Mouse (Mus musculus): ENCODE data around the gene Sobp. TPM values are rescaled to one million over a fixed set of nuclear protein-coding genes. Genes with fewer than 3 reads are reported as not detected.

Gene Sobp
- polyA plus RNA-seq, 1 experiment from 2014 or later, result 9.2 TPM

DNA sequence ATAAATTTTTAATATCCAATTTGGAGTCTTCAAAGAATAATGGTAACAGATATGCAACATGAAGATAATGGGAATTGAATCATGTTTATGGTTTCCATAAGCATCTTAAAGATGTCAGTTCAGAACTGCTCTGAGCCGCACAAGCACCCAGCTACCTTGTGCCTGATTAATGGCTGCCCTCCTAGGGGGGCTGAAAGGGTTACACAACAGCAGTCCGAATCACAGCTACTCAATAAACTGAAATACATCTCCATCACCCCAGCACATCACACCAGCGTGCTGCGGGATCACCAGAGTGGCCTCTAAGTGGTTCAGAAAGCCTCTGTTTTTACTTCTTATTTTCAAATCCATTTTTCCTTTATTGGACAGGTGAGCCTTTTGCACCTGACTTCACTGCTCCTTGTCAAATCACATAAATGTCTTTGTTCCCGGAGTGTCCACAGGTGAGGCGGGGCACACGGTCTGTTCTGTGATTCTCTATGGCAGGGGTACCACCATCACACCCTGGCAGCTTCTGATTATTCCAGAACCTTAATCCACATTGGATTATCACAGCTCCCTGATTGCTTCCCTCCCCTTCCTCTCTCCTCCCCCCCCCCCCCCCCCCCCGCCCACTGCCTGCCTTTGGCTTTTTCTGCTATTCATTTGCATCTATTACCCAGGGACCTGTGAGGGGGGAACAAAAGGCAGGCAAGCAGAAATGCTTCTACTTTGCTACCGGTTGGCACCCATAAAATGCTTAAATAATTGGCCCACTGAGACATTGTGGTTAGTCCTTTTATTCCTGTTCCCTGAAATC is 90.8 kb downstream of the Sobp start:
- Histone ChIP-seq H3K4me1 (peaks cover 28% of the 10 kb centered on the region), H3K9ac (replicated peaks) (peak overlapping the region; percentile 8; the same call in 1 of the 2 replicates), H3K27me3 (no peaks in the 10 kb centered on the region), H3K4me3 (no peak overlapping the region), H3K36me3 (no peaks in the 10 kb centered on the region), H3K4me2 (replicated peaks) (peak overlapping the region; percentile 27), H3K27ac (replicated peaks) (peak overlapping the region; percentile 75), H3K9me3 (no peaks in the 10 kb centered on the region)
- 55% methylated on average over 8 of the region's 9 CpGs for WGBS
- ATAC-seq (ENCODE audit: low FRiP score, low read depth), result peak; percentile 77

DNA sequence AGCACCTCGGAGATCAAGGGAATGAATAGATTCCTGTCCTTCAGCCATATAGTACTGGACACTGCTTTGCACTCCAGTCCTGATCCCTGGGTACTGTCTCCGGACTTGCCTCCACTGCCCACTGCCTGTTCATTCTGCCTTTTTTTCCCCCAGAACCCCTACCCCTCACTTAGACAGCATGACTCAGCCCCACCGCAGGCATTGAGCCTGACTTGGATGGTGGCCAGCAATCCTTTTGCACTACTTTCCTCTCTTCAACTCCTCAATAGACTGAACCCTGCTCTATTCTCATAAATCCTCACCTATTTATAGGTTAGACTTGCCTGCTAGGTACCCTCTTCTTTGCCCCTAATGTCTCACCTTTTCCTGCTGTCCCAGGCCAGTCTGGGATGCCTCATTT is 93.0 kb downstream of the Sobp start:
- no peaks in the 10 kb centered on the region for H3K27me3 ChIP-seq
- ATAC-seq (ENCODE audit: low FRiP score, low read depth), result no peak
- peaks cover 32% of the 10 kb centered on the region for H3K4me1 ChIP-seq
- H3K9me3 ChIP-seq, result no peaks in the 10 kb centered on the region
- no peaks in the 10 kb centered on the region for H3K36me3 ChIP-seq
- no peak overlapping the region for H3K9ac ChIP-seq (replicated peaks)
- H3K4me3 ChIP-seq, result no peak overlapping the region
- 89% methylated on average over 3 of the region's 3 CpGs for WGBS
- H3K27ac ChIP-seq (replicated peaks), result no peak overlapping the region
- no peak overlapping the region for H3K4me2 ChIP-seq (replicated peaks)

- no peak for ATAC-seq (ENCODE audit: low FRiP score, low read depth)
- peaks cover 35% of the 10 kb centered on the region for H3K4me1 ChIP-seq
- no peaks in the 10 kb centered on the region for H3K36me3 ChIP-seq
- H3K27me3 ChIP-seq, result no peaks in the 10 kb centered on the region
- H3K4me2 ChIP-seq (replicated peaks), result no peak overlapping the region
- H3K27ac ChIP-seq (replicated peaks), result no peak overlapping the region
- 77% methylated on average over 13 of the region's 13 CpGs for WGBS
- no peak overlapping the region for H3K9ac ChIP-seq (replicated peaks)
- H3K9me3 ChIP-seq, result no peaks in the 10 kb centered on the region
- H3K4me3 ChIP-seq, result no peak overlapping the region
Observed at GRCm38 (mm10) chr10:43075535-43076152, 98.7 kb downstream of the Sobp start.

DNA sequence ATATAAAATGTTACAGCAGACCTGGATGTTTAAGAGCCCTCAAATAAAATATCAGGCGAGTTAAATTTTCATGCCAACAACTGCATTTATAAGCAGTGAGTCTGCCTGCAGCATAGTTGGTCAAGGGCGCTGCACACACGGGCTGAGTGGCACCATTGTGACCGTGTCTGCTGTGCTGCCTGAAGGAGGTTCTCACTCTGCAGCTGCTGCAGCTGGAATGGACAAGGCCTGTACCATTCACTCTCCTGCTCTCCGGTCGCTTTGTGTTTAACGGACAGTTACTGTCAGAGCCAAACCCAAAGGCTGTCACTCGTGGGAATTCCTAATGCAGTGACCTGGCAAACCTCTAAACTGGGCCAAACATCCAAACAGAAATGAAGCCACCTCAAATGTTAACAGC is 101.0 kb downstream of the Sobp start:
- no peaks in the 10 kb centered on the region for H3K36me3 ChIP-seq
- no peaks in the 10 kb centered on the region for H3K27me3 ChIP-seq
- H3K4me2 ChIP-seq (replicated peaks), result no peak overlapping the region
- H3K9ac ChIP-seq (replicated peaks), result no peak overlapping the region
- ATAC-seq (ENCODE audit: low FRiP score, low read depth), result no peak
- WGBS, result 48% methylated on average over 8 of the region's 8 CpGs
- H3K27ac ChIP-seq (replicated peaks), result peak overlapping the region; percentile 61; the same call in 1 of the 2 replicates
- H3K4me1 ChIP-seq, result peaks cover 35% of the 10 kb centered on the region
- no peak overlapping the region for H3K4me3 ChIP-seq
- no peaks in the 10 kb centered on the region for H3K9me3 ChIP-seq

DNA sequence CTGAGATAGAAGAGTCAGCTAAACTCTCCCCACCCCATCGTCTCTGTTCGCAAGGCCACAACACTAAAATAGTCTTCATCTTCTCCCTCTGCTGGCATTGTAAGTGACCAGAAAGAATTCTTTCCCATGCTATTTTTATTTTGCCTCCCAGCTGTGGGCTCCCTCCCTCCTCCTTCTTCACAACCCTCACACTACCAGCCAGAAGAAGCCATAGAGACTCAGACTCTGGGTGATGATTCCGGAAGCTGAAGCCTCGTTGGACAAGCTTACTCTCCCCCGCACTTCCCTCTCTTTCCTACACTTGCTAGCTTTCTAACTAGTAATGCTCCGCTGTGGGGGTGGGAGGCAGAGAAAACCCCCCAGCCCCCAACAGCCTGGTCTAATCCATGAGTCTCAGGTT is 103.4 kb downstream of the Sobp start:
- H3K9ac ChIP-seq (replicated peaks), result no peak overlapping the region
- WGBS, result 88% methylated on average over 6 of the region's 6 CpGs

DNA sequence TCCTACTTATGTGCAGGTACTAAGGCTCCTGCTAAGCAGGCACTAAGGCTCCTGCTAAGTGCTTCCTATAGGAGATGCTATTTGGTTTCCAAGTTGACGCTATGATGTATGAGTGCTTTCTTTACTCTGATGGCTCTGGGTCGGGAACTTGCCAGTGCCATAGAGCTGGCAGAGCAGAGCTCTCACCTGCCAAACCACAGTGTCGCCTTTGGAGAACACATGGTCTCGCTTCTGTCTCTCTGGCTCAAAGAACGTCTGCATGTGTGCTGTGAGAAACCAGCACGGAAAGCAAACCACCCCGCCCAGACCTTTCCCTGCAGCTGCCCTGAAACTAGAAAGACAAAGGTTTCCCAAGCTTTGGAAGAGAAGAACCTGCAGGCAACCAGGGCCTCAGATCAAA is 109.0 kb downstream of the Sobp start:
- Histone ChIP-seq H3K4me1 (0 out of 2 replicates have a peak, but pooled peaks cover 5% of the 10 kb centered on the region), H3K9ac (replicated peaks) (no peak overlapping the region), H3K27me3 (no peaks in the 10 kb centered on the region), H3K4me2 (replicated peaks) (no peak overlapping the region), H3K4me3 (no peak overlapping the region), H3K36me3 (no peaks in the 10 kb centered on the region), H3K9me3 (no peaks in the 10 kb centered on the region), H3K27ac (replicated peaks) (no peak overlapping the region)
- WGBS, result 93% methylated on average over 7 of the region's 7 CpGs
- no peak for ATAC-seq (ENCODE audit: low FRiP score, low read depth)

More for the DNA sequence above, 103.4 kb downstream of the Sobp start:
- peaks cover 27% of the 10 kb centered on the region for H3K4me1 ChIP-seq
- H3K4me2 ChIP-seq (replicated peaks), result no peak overlapping the region
- no peak overlapping the region for H3K4me3 ChIP-seq
- no peak overlapping the region for H3K27ac ChIP-seq (replicated peaks)
- ATAC-seq (ENCODE audit: low FRiP score, low read depth), result no peak
- no peaks in the 10 kb centered on the region for H3K9me3 ChIP-seq
- H3K27me3 ChIP-seq, result no peaks in the 10 kb centered on the region
- no peaks in the 10 kb centered on the region for H3K36me3 ChIP-seq

- Histone ChIP-seq H3K9ac (replicated peaks) (no peak overlapping the region), H3K27me3 (no peaks in the 10 kb centered on the region), H3K4me2 (replicated peaks) (no peak overlapping the region), H3K27ac (replicated peaks) (no peak overlapping the region; the same call in 1 of the 2 replicates), H3K36me3 (no peaks in the 10 kb centered on the region), H3K9me3 (no peaks in the 10 kb centered on the region), H3K4me3 (no peak overlapping the region), H3K4me1 (0 out of 2 replicates have a peak, but pooled peaks cover 5% of the 10 kb centered on the region)
- 88% methylated on average over 11 of the region's 11 CpGs for WGBS
- no peak for ATAC-seq (ENCODE audit: low FRiP score, low read depth)
Observed at GRCm38 (mm10) chr10:43061519-43062105, 112.7 kb downstream of the Sobp start.

DNA sequence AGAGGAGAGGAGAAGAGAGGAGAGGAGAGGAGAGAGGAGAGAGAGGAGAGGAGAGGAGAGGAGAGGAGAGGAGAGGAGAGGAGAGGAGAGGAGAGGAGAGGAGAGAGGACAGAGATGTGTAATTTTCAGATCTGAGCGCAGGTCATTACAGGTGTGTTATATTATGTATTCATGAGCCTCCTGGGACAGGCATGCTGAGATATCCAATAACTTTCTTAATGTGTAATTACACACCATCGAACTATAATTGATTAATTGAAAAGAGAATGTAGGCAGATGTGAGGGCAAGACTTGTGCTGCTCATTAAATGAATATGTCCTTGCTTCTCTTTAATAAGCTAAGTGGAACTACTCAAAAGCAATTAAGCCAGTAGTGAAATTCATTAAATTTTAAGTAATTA is 118.9 kb downstream of the Sobp start:
- H3K9ac ChIP-seq (replicated peaks), result no peak overlapping the region
- H3K4me1 ChIP-seq, result peaks cover 16% of the 10 kb centered on the region; the same call in 1 of the 2 replicates
- no peaks in the 10 kb centered on the region for H3K36me3 ChIP-seq
- ATAC-seq (ENCODE audit: low FRiP score, low read depth), result no peak
- no peaks in the 10 kb centered on the region for H3K9me3 ChIP-seq
- no peak overlapping the region for H3K4me3 ChIP-seq
- WGBS, result 93% methylated on average over 2 of the region's 2 CpGs
- no peak overlapping the region for H3K4me2 ChIP-seq (replicated peaks)
- no peak overlapping the region for H3K27ac ChIP-seq (replicated peaks)
- H3K27me3 ChIP-seq, result no peaks in the 10 kb centered on the region

DNA sequence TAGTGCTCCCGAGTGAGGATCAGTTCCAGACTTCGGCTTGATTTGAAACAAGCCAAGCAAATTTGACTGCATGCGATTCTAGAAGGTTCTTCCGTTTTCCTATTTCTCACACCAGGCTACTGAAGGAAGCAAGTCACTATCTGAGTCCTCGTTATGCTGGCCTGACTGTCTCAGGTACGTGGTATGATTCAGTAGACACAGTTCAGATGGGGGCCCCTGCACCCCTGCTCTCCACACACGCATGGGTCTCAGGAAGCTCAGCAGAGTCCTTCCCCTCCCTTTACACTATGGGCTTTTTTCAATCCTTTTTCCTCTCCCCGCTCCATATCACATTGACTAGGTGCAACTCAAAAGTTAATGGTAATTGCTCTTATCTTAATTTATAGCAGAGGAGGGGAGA is 119.6 kb downstream of the Sobp start:
- Histone ChIP-seq H3K9ac (replicated peaks) (no peak overlapping the region), H3K4me2 (replicated peaks) (no peak overlapping the region), H3K27me3 (no peaks in the 10 kb centered on the region), H3K9me3 (no peaks in the 10 kb centered on the region), H3K4me3 (no peak overlapping the region), H3K27ac (replicated peaks) (no peak overlapping the region), H3K4me1 (peaks cover 16% of the 10 kb centered on the region; the same call in 1 of the 2 replicates), H3K36me3 (no peaks in the 10 kb centered on the region)
- ATAC-seq (ENCODE audit: low FRiP score, low read depth), result no peak
- WGBS, result 76% methylated on average over 8 of the region's 8 CpGs

DNA sequence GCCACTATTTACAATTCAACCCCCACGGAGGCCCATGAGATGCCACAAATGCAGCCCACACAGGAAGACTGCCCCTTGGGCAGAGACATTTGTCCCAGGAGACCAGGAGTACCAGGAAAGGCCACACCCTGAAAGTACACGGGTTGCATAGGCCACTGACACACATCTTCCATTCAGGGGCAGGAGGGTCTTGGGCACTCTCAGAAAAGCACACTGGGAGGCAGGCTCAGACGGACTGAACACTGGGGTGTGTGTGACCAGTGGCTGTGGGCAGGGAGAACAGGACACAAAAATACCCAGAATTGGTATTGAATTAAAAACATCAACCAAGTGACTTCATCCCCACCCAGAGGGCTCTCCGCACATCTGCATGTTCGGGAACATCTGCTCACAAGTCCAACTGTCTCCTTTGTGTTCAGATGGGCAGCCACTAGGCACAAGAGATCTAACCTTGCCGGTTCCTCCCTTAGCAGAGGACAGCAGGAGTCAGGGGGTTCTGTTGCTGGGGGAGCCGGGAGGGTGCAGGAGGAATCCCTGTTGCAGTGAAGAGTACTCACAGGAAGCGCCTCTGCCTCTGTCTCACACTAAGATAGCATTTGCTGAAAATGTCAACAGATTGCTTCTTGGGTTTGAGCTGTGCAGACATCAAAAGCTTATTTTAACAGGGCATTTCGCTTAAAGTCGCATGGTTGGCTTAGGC is 120.3 kb downstream of the Sobp start:
- Histone ChIP-seq H3K4me2 (replicated peaks) (no peak overlapping the region), H3K4me1 (peaks cover 16% of the 10 kb centered on the region; the same call in 1 of the 2 replicates), H3K27ac (replicated peaks) (peak overlapping the region; percentile 32; the same call in 1 of the 2 replicates), H3K9me3 (no peaks in the 10 kb centered on the region), H3K4me3 (no peak overlapping the region), H3K36me3 (no peaks in the 10 kb centered on the region), H3K9ac (replicated peaks) (no peak overlapping the region; the same call in 1 of the 2 replicates), H3K27me3 (no peaks in the 10 kb centered on the region)
- WGBS, result 64% methylated on average over 10 of the region's 10 CpGs
- no peak for ATAC-seq (ENCODE audit: low FRiP score, low read depth)

GRCm38 (mm10) chr10:43052462-43052861 is 121.9 kb downstream of the Sobp start:
- Histone ChIP-seq H3K27ac (replicated peaks) (no peak overlapping the region), H3K27me3 (no peaks in the 10 kb centered on the region), H3K4me1 (peaks cover 18% of the 10 kb centered on the region; the same call in 1 of the 2 replicates), H3K9me3 (no peaks in the 10 kb centered on the region), H3K4me3 (no peak overlapping the region), H3K9ac (replicated peaks) (no peak overlapping the region), H3K36me3 (no peaks in the 10 kb centered on the region), H3K4me2 (replicated peaks) (no peak overlapping the region)
- ATAC-seq (ENCODE audit: low FRiP score, low read depth), result no peak
- WGBS, result 52% methylated on average over 5 of the region's 5 CpGs
